Mouse (Mus musculus): ENCODE results near the gene Gnai3. TPM values are rescaled to one million over a fixed set of nuclear protein-coding genes. Genes with fewer than 3 reads are reported as not detected.

Gene Gnai3
- total and polyA plus RNA-seq, 3 experiments = 7.5 to 18.1 (median 16.5) TPM

- Histone ChIP-seq H3K27ac (no peak overlapping the region), H3K79me2 (replicated peaks; ENCODE audit: control insufficient read depth, insufficient read depth, low read length) (no peaks in the 10 kb centered on the region), H3K4me3 (no peak overlapping the region), H3K9ac (ENCODE audit: low read depth, low read length) (no peak overlapping the region), H3K36me3 (ENCODE audit: control insufficient read depth, insufficient read depth, low read length) (no peaks in the 10 kb centered on the region), H3K4me1 (ENCODE audit: control insufficient read depth, insufficient read depth, low read length) (no peaks in the 10 kb centered on the region; the same call in 1 of the 2 replicates), H3K27me3 (ENCODE audit: control insufficient read depth, insufficient read depth, low read length) (no peaks in the 10 kb centered on the region)
- TF ChIP-seq CTCF (IDR thresholded peaks at IDR 0.05) = no peak
- no peak for TF ChIP-seq POLR2A (IDR thresholded peaks at IDR 0.05; ENCODE audit: insufficient read depth, low read depth, low read length)
- no peak for TF ChIP-seq EP300 (IDR thresholded peaks at IDR 0.05; ENCODE audit: insufficient read depth, low read depth, low read length)
- DNase-seq = no peak
- WGBS = 47% methylated on average over 4 of the region's 4 CpGs
- intact Hi-C loops (cut with DNase I) = loop anchor here (5.0 kb wide), 2 partner anchors 47 to 367 kb away; partner anchors contain the start of genes Ahcyl1 and Gstm1
Observed at GRCm38 (mm10) chr3:108064672-108065071, 81.3 kb downstream of the Gnai3 start.

- H3K79me2 ChIP-seq (replicated peaks; ENCODE audit: control insufficient read depth, insufficient read depth, low read length) = no peaks in the 10 kb centered on the region
- intact Hi-C loops (cut with DNase I) = loop anchor here (5.0 kb wide), 2 partner anchors 45 to 365 kb away; partner anchors contain the start of genes Ahcyl1 and Gstm1
Observed at GRCm38 (mm10) chr3:108062648-108063047, 83.3 kb downstream of the Gnai3 start.

GRCm38 (mm10) chr3:108061420-108061819 is 84.5 kb downstream of the Gnai3 start:
- TF ChIP-seq CTCF (IDR thresholded peaks at IDR 0.05) (peak; percentile 99), EP300 (IDR thresholded peaks at IDR 0.05; ENCODE audit: insufficient read depth, low read depth, low read length) (no peak)
- Histone ChIP-seq H3K79me2 (replicated peaks; ENCODE audit: control insufficient read depth, insufficient read depth, low read length) (no peaks in the 10 kb centered on the region), H3K27me3 (ENCODE audit: control insufficient read depth, insufficient read depth, low read length) (no peaks in the 10 kb centered on the region), H3K27ac (no peak overlapping the region), H3K4me1 (ENCODE audit: control insufficient read depth, insufficient read depth, low read length) (no peaks in the 10 kb centered on the region; the same call in 1 of the 2 replicates), H3K9ac (ENCODE audit: low read depth, low read length) (0 out of 2 replicates have a peak overlapping the region, but pooled peaks have one; percentile 60), H3K4me3 (no peak overlapping the region), H3K36me3 (ENCODE audit: control insufficient read depth, insufficient read depth, low read length) (no peaks in the 10 kb centered on the region)
- DNase-seq = peak; percentile 39 to 52
- intact Hi-C loops (cut with DNase I) = loop anchor here (1.0 to 5.0 kb wide), 6 partner anchors 44 to 364 kb away; partner anchors contain the start of genes Ahcyl1 and Gstm1
- 11% methylated on average over 7 of the region's 7 CpGs for WGBS

More at GRCm38 (mm10) chr3:108062648-108063047, 83.3 kb downstream of the Gnai3 start:
- no peak overlapping the region for H3K4me3 ChIP-seq
- no peaks in the 10 kb centered on the region; the same call in 1 of the 2 replicates for H3K4me1 ChIP-seq (ENCODE audit: control insufficient read depth, insufficient read depth, low read length)
- H3K9ac ChIP-seq (ENCODE audit: low read depth, low read length) = no peak overlapping the region
- H3K27ac ChIP-seq = no peak overlapping the region
- WGBS = 83% methylated on average over 8 of the region's 8 CpGs
- TF ChIP-seq POLR2A (IDR thresholded peaks at IDR 0.05; ENCODE audit: insufficient read depth, low read depth, low read length) (no peak), EP300 (IDR thresholded peaks at IDR 0.05; ENCODE audit: insufficient read depth, low read depth, low read length) (no peak), CTCF (IDR thresholded peaks at IDR 0.05) (no peak)
- no peak for DNase-seq
- no peaks in the 10 kb centered on the region for H3K27me3 ChIP-seq (ENCODE audit: control insufficient read depth, insufficient read depth, low read length)
- H3K36me3 ChIP-seq (ENCODE audit: control insufficient read depth, insufficient read depth, low read length) = no peaks in the 10 kb centered on the region

Other genes with a start within 250 kb of the Gnai3 start
- gene Gstm7, start 214.3 kb downstream of the Gnai3 start, total RNA-seq (2021) = 10 to 100 TPM; 80.5 to 95.0 TPM
- 70.4 and 119 TPM in 2 replicates for gene Gstm7, start 214.3 kb downstream of the Gnai3 start, polyA plus RNA-seq (2012; rRNA removed)
- gene Gstm6, start 202.4 kb downstream of the Gnai3 start, total RNA-seq (2021) = 1 to 10 TPM; 3.0 to 3.7 TPM
- 3.7 and 4.6 TPM in 2 replicates for gene Gstm6, start 202.4 kb downstream of the Gnai3 start, polyA plus RNA-seq (2012; rRNA removed)
- gene Gstm3, start 176.9 kb downstream of the Gnai3 start, total RNA-seq (2021) = not detected
- gene Gstm3, start 176.9 kb downstream of the Gnai3 start, polyA plus RNA-seq (2012; rRNA removed) = 0.08 TPM in 1 of 2 replicates, not detected in the other
- gene Gstm2, start 159.7 kb downstream of the Gnai3 start, total RNA-seq (2021) = 100 to 1,000 TPM; 214 to 222 TPM
- 169 and 280 TPM in 2 replicates for gene Gstm2, start 159.7 kb downstream of the Gnai3 start, polyA plus RNA-seq (2012; rRNA removed)
- 100 to 1,000 TPM; 334 to 410 TPM for gene Gstm1, start 128.2 kb downstream of the Gnai3 start, total RNA-seq (2021)
- 602 and 658 TPM in 2 replicates for gene Gstm1, start 128.2 kb downstream of the Gnai3 start, polyA plus RNA-seq (2012; rRNA removed)
- 10 to 100 TPM; 11.7 to 11.9 TPM for gene Gstm4, start 101.3 kb downstream of the Gnai3 start, total RNA-seq (2021)
- 17.1 and 24.6 TPM in 2 replicates for gene Gstm4, start 101.3 kb downstream of the Gnai3 start, polyA plus RNA-seq (2012; rRNA removed)
- gene Ampd2, start 59.5 kb downstream of the Gnai3 start, total RNA-seq (2021) = 1 to 10 TPM; 4.1 to 4.6 TPM
- gene Ampd2, start 59.5 kb downstream of the Gnai3 start, polyA plus RNA-seq (2012; rRNA removed) = 25.9 and 26.3 TPM in 2 replicates
- gene Gnat2, start 53.4 kb downstream of the Gnai3 start, total RNA-seq (2021) = under 1 TPM in 1 of 2 experiments, not detected in 1; 0.11 TPM
- gene Gnat2, start 53.4 kb downstream of the Gnai3 start, polyA plus RNA-seq (2012; rRNA removed) = not detected in 2 replicates
- not detected for gene Gpr61, start 8.7 kb upstream of the Gnai3 start, total RNA-seq (2021)
- 0.04 TPM in 1 of 2 replicates, not detected in the other for gene Gpr61, start 8.7 kb upstream of the Gnai3 start, polyA plus RNA-seq (2012; rRNA removed)
- gene Amigo1, start 40.2 kb upstream of the Gnai3 start, total RNA-seq (2021) = 10 to 100 TPM; 16.8 to 17.7 TPM
- gene Amigo1, start 40.2 kb upstream of the Gnai3 start, polyA plus RNA-seq (2012; rRNA removed) = 16.4 and 18.6 TPM in 2 replicates
- 1 to 10 TPM; 4.9 to 5.4 TPM for gene Cyb561d1, start 55.1 kb upstream of the Gnai3 start, total RNA-seq (2021)
- 5.7 and 7.1 TPM in 2 replicates for gene Cyb561d1, start 55.1 kb upstream of the Gnai3 start, polyA plus RNA-seq (2012; rRNA removed)
- gene Atxn7l2, start 64.8 kb upstream of the Gnai3 start, total RNA-seq (2021) = 1 to 10 TPM; 1.8 to 2.6 TPM
- gene Atxn7l2, start 64.8 kb upstream of the Gnai3 start, polyA plus RNA-seq (2012; rRNA removed) = 4.1 and 4.2 TPM in 2 replicates
- gene Sypl2, start 80.5 kb upstream of the Gnai3 start, total RNA-seq (2021) = 1 to 10 TPM in 1 of 2 experiments, under 1 TPM in 1; 0.77 to 1.2 TPM
- gene Sypl2, start 80.5 kb upstream of the Gnai3 start, polyA plus RNA-seq (2012; rRNA removed) = 0.44 and 0.64 TPM in 2 replicates
- 10 to 100 TPM; 48.1 to 49.9 TPM for gene Psma5, start 110.8 kb upstream of the Gnai3 start, total RNA-seq (2021)
- gene Psma5, start 110.8 kb upstream of the Gnai3 start, polyA plus RNA-seq (2012; rRNA removed) = 42.4 and 75.5 TPM in 2 replicates
- gene Sort1, start 137.9 kb upstream of the Gnai3 start, total RNA-seq (2021) = 10 to 100 TPM; 17.4 to 19.2 TPM
- 33.7 and 51.9 TPM in 2 replicates for gene Sort1, start 137.9 kb upstream of the Gnai3 start, polyA plus RNA-seq (2012; rRNA removed)
- 10 to 100 TPM; 35.8 to 51.2 TPM for gene Mybphl, start 218.8 kb upstream of the Gnai3 start, total RNA-seq (2021)
- 268 and 304 TPM in 2 replicates for gene Mybphl, start 218.8 kb upstream of the Gnai3 start, polyA plus RNA-seq (2012; rRNA removed)
- under 1 TPM; 0.16 to 0.34 TPM for gene Psrc1, start 237.7 kb upstream of the Gnai3 start, total RNA-seq (2021)
- 0.59 and 0.64 TPM in 2 replicates for gene Psrc1, start 237.7 kb upstream of the Gnai3 start, polyA plus RNA-seq (2012; rRNA removed)

All from heart, adult 2 months (tissue).